Mouse (Mus musculus): ENCODE measurements at regions not wholly inside any gene's neighbourhood (a gene's known extent, or its start where the extent isn't known, plus 50 kb on each side); places are given as distances from the start of the nearest gene placed in this dataset.

DNA sequence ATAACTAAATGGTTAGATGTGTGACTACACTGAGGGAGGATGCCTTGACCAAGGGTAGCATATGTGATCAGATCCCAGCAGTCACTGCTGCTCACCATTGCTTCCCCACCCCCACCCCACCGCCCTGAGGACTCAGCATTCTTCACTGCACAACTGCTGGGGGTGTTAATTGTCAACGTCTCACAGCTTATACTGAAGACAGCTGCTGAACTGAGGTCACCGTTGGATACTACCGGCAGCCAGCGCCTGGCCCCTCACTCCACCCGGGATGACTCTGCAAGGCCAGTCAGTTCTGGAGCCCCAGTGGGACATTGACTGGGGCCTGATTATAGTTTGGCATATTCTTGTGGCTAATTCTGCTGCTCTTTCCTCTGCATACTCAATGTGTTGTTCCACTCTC lies 87.0 kb upstream of the 1700024P04Rik start:
- in situ Hi-C loops (cut with MboI; ENCODE audit: unreplicated experiment in 2 of 2), result no loop called here

DNA sequence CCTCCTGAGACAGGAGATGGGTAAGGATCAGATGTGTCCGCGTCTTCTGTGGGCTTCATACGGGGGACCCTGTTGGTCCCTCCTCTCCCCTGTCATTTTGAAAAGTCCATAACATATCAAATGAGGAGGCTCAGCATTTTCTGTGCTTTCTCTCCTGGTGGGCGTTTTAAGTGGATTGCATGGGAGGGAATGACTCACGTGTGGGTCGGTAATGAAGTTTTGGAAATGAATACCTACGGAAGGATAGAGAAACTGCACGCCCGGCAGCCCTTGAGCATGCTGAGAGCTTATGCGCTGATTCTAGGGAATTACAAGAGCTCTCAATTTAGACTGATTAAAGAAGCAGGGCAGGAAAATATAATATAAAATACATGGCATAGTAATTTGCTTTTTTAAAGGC lies 85.4 kb upstream of the 1700024P04Rik start:
- in situ Hi-C loops (cut with MboI; ENCODE audit: unreplicated experiment in 2 of 2), result no loop called here

DNA sequence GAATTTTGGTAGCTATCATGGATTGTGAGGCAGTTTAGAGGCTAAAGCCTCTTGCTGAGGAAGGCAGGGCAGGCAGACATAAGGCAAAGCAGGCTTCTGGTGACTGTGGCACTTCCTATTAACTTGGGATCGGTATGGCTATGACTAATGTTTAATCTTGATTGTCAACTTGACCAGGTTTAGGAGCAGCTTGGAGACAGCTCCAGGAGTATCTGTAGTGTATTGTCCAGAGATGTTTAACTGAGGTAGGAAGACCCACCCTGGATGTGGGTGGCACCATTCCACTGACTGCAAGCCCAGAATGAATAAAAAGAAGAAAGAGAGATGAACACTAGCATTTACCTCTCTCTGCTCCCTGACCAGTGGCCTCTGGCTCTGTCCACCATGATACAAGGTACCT lies 83.1 kb upstream of the 1700024P04Rik start:
- in situ Hi-C loops (cut with MboI; ENCODE audit: unreplicated experiment in 2 of 2), result no loop called here

DNA sequence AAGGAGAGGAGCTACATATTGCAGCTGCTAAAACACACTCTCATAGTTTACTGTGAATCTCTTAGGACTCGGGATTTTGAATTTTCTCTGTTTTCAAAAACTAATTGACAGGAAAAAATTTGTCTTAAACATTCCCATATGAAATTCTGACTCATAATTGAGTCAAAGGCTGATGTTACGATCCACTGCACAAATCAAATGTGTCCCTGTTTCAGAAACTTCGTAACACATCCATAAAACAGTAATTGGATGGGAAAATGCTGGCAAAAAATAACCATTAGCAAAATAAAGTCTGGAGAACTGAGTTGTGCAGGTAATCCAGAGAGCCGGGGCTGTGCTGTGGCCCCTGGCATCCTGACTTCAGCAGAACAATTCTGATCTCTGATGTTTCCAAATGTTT lies 79.1 kb upstream of the 1700024P04Rik start:
- in situ Hi-C loops (cut with MboI; ENCODE audit: unreplicated experiment in 2 of 2), result no loop called here

DNA sequence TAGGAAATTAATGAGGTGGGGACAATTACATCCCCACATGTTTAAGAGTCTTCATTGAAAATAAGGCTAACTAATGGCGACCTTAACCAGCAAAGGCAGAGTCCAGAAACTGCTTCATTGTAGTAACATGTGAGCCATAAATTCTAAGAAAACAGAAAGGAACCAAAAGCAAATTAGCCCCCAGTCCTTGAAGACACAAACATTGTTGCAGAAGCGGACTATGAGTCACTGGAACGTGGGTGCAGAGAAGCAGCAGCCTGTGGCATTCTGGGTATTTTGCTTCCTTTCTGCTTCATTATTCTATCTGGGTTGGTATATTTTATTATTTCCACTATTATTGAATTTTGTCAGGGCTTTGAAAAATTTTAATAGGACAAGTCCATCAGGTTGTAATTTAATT lies 78.6 kb upstream of the 1700024P04Rik start:
- in situ Hi-C loops (cut with MboI; ENCODE audit: unreplicated experiment in 2 of 2), result no loop called here

DNA sequence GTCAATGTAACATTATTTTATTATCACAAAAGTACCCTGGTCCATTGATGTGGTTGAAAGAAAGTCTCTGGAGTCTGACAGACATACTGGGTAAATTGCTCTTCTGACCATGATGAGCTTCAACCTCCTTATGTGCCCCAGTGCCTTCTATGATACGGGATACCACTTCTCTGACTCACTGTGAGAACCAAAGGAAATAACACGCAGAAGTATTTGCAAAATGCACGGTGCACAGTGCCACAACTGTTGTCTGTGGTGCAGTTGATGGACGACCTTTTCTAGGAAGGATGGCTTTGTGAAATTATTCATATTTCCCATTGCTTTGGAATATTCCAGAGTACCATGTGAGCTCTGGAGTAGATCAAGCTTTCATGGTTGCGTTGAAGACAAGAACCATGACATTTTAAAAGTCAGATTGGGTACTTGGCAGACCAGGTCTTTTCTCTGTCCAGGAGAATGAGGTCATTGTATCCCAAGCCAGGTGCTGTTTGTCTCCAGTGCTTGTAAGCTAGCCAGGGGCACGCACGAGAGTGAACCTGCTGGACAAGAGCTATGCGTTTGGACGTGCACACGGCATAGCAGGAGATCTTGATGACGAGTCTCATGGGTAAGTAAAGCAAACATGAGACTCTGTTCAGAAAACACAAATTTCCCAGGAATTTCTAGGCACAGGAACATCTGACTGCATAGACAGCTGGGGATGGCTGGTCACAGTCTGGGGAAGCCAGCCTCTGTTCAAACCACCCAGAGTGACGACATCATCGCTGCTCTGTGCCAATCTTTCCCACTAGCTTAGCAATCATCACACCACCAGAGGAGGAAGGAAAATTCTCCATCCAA lies 74.0 kb upstream of the 1700024P04Rik start:
- in situ Hi-C loops (cut with MboI; ENCODE audit: unreplicated experiment in 2 of 2), result no loop called here

DNA sequence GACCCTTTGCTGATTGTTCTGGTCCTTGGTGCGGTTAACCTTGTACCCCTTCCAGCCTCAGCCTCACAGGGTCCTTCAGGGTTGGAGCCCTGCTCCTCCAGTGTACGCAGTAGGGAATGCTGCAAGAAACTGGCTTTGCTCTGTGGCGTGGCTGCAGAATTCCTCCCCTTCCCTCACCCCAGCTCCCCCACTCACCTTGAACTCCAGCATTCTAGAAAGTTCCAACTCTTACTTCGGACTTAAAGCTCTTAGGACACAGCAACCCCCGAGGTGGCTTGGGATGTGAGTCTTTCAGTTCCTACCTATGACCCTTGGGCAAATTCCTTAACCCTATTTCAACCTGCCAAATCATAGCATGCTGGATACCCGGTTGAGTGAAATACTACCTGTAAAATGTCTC lies 73.3 kb upstream of the 1700024P04Rik start:
- in situ Hi-C loops (cut with MboI; ENCODE audit: unreplicated experiment in 2 of 2), result no loop called here

DNA sequence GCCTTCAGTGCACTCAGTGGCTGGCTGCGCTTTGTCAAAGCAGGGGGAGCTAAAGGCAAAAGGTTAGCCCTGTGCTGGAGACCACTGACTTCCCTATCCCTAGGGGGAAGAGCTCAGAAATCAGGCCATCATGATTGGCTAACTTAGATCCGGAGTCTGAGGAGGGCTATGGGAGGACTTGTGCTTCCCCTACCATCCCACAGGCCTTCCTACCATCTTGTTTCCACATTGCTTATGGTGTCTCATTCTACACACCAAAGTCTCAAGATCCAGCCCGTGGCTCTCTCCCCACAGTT lies 72.9 kb upstream of the 1700024P04Rik start:
- in situ Hi-C loops (cut with MboI; ENCODE audit: unreplicated experiment in 2 of 2), result no loop called here

DNA sequence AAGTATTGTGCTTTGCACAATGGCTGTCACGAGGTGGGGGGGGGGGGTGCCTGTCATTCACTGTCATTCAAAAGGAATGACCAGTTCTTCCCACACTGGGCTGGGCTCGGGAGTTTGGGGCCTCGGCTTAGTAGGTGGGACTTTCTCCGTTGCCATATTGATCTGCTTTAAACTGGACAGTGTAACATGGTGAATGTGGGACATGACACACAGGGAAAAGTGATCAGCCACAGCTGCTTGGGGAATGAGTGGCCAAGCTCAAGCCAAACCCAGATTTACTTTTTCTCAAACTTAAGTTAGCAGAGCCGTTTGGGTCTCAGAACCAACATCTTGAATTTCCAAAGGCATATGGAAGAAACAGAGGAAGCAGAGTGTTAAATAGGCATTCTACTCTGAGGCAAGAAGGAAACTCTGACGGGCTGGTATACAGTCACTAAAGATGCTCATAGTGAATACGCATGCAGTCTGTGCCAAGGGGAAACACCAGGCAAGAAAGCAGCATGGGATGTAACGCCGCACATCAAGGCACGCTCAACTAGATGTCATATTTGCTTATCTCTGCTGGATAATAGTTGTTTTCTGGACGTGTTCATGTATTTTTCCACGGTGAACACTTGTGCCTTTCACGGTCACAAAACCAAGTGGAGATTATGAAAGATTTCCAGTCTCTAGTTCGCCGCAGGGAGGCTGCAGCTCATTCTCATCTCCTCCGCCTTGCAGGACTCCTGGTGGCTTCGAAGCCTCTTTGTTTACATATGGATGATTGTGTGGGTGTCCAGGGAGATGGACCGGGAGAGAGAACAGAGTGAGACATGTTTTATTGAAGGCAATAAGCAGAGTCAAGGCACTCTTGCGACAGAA lies 72.3 kb upstream of the 1700024P04Rik start:
- in situ Hi-C loops (cut with MboI; ENCODE audit: unreplicated experiment in 2 of 2), result no loop called here

DNA sequence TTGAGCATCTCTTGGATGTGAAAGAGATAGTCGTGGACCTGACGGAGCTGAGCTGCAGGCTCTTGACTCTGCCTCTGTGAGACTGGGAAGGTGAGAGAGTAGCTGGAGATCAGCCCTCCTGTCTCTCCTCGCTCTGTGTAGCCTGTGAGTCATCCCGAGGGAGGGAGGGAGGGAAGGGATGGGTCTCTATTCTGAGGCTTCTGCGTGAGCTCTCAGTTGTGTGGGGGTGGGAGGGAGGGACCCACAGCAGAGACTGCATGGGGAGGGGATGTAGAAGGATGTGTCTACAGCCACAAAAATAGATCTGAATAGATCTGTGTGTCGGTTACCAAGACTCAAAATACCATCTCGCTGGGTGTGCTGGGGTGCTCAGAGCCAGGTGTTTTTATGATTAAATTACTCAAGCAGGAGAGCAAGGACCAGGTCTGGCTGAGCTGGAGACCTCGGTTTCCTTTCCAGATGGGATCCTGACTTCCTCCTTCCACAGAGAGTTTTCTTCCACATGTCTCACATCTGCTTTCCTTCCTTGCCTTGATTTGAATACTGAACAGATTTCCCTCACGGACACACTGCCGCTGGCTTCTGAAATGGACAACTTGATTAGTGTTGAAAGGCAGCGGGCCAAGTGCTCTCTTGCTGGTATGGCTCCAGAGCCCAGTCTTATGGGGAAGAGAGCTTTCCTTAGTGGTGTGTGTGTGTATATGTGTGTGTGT lies 71.4 kb upstream of the 1700024P04Rik start:
- in situ Hi-C loops (cut with MboI; ENCODE audit: unreplicated experiment in 2 of 2), result no loop called here

DNA sequence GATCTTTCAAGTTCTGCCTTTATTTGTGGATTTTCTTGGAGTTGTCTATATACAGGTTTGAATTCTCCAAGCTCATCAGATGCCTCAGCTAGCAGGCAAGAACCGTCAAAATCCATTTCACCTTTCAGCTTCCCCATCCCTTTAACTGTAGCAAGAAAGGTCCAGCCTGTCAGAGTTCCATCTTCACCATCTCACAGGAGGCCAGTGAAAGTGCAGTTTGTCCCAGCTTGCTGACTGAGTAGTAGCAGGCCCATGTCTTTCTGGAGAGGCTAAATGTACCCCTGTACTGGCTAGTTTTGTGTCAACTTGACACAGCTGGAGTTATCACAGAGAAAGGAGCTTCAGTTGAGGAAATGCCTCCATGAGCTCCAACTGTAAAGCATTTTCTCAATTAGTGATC lies 67.7 kb upstream of the 1700024P04Rik start:
- in situ Hi-C loops (cut with MboI; ENCODE audit: unreplicated experiment in 2 of 2), result no loop called here

DNA sequence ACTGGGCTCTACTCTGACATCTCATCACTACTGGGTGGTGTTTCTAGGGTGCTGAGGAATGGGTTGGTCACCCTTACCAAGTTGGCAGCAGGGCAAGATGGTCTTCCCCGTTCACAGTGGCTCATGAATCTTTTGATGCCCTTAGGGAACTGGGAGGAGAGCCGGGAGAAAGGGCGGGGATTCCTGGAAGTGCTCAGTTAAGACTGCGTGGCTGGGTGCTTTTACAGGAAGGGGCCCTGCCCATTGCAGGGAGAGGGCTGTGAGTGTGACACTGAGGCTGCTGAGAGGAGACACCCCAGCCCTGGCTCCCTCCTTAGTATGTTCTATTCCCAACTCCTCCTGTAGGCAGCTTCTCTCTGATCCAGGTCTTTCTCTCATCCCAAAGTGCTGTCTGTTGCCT lies 65.3 kb upstream of the 1700024P04Rik start:
- in situ Hi-C loops (cut with MboI; ENCODE audit: unreplicated experiment in 2 of 2), result no loop called here

DNA sequence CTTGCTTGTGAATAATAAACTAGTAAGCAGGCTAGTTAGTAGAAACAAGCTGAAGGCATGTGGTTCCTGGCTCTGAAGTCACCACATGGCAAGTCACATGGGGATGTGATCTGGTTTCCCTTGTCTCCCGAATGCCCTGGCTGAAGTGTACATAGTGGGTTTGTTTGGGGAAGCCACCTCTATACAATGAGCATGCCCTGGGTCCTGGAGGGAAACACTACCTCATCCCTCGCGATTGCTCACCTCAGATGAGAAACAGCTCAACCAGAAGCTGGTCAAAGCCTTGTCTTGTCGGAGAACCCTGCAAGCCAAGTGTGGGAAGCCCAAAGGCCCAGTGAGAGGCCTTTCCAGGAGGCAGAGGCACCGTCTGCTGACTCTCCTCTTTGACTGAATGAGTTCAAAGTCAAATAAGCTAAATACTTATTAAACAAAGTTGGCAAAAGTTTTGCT lies 64.3 kb upstream of the 1700024P04Rik start:
- in situ Hi-C loops (cut with MboI; ENCODE audit: unreplicated experiment in 2 of 2), result no loop called here

DNA sequence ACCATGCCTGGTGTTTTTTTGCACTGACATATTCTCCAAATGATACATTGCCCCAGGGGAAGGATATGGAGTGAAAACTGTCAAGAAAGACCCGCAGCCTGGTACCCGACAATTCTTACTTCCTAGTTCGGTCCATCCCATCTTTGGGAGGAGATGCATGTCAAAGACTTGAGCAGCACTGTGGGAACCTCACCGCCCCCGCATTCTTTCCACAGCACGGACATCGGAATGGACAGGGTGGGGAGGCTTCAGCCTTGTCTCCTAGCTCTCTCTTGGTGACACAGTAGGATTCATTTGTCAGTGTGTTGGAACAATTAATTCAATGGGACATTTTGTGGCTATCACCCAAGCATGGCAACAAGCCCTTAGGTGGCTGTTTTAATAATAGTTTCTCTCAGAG lies 62.9 kb upstream of the 1700024P04Rik start:
- in situ Hi-C loops (cut with MboI; ENCODE audit: unreplicated experiment in 2 of 2), result no loop called here

DNA sequence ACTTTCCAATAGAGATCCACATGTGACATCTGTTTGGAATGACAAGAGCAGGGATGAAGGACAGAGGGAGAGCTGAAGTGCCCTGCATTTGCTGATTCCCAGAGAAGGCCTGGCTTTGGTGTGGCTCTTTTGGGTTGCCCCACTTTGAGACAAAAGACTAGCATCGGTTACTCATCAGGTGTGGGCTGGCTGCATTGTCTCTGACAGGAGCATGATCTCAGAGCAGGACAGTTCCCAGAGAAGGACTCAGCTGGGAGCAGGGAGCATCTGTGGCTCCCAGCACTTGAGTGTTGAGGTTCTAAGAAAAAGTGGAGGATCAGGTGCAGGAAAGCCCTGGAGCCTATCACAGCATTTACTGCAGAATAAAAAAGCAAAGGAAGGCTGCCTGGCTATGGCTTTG lies 62.4 kb upstream of the 1700024P04Rik start:
- in situ Hi-C loops (cut with MboI; ENCODE audit: unreplicated experiment in 2 of 2), result no loop called here

DNA sequence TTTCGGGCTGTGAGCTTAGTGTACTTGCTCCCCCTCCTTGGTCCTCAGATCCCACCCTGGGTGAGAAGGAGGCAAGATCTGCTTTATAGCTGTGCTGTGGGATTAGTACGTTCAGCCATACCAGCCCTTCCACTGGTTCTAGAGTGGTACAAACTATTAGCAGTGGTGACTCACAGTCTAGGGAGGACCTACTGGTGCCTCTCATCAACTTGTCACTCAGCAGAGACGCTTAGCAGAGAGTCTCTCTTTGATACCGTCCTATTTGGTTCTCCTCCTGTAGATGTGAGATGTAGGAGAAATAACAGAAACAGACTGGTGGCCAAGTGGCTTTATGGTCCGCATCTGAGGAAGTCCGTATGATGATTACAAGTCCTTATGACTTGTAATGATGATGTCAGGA lies 57.7 kb upstream of the 1700024P04Rik start:
- in situ Hi-C loops (cut with MboI; ENCODE audit: unreplicated experiment in 2 of 2), result no loop called here

DNA sequence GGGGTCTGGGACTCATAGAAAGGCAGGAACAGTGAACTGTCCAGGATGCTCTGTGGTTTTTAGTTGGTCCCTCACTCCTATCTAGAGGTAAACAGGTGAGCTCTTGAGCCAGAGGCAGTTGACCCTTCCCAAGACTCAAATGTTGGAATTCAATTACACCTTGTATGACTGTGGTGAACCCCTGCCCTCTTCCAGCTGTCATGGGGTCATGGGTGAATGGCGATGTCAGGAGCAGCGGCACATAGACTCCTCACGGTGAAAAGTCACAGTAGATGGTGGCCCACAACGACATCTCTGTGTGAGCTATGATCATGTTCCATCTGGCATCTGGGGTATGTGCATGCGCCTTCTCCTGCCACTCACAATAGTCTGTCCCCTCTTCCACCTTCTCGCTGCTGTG lies 56.9 kb upstream of the 1700024P04Rik start:
- in situ Hi-C loops (cut with MboI; ENCODE audit: unreplicated experiment in 2 of 2), result no loop called here

DNA sequence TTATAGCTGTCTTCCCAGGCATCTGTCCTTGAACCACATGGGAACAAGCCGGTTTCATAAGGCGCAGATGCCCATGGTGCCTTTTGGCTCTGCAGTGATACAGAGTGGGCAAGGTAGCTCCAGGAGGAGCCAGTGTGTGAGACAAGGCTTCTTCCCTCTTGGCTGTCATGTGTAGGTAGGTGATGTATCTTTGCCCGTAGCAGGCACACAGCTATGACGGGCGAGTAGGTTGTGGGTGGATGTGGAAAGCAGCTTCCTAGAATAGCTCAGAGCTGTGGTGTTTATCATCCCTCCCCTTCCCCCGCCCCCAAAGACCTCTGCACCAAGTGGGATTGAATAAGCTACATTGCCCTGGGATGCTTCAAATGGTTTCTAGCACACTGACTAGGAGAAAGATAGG lies 56.5 kb upstream of the 1700024P04Rik start:
- in situ Hi-C loops (cut with MboI; ENCODE audit: unreplicated experiment in 2 of 2), result no loop called here

DNA sequence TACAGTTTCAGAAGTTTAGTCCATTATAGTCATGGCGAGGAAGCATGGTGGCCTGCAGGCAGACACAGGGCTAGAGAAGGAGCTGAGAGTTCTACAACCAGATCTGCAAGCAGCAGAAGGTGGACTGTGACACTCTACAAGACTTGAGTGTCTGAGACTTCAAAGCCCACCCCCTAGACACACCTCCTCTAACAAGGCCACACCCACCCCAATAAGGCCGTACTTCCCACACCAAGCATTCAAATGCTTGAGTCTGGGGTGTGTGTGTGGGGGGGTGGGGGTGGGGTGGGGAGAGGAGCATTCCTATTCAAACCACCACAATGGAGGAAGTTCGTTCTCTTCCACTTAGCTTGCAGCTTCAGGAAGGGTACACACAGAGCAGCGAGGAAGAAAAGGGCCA lies 55.8 kb upstream of the 1700024P04Rik start:
- in situ Hi-C loops (cut with MboI; ENCODE audit: unreplicated experiment in 2 of 2), result no loop called here

DNA sequence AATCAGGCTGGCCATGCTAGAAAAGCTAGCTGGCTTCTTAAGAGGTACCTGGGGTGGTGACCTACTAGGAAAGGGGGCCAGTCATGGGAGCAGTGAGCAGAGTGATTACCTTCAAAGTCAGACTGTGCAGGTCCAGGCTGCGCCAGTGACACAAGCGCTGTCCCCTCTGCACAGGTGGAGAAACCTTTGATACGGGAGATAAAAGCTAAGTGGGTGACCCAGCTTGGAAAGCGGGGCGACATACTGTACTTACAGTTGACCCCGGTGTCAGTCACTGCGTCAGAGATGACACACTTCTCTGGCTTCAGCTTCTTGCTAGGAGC lies 54.7 kb upstream of the 1700024P04Rik start:
- in situ Hi-C loops (cut with MboI; ENCODE audit: unreplicated experiment in 2 of 2), result no loop called here

DNA sequence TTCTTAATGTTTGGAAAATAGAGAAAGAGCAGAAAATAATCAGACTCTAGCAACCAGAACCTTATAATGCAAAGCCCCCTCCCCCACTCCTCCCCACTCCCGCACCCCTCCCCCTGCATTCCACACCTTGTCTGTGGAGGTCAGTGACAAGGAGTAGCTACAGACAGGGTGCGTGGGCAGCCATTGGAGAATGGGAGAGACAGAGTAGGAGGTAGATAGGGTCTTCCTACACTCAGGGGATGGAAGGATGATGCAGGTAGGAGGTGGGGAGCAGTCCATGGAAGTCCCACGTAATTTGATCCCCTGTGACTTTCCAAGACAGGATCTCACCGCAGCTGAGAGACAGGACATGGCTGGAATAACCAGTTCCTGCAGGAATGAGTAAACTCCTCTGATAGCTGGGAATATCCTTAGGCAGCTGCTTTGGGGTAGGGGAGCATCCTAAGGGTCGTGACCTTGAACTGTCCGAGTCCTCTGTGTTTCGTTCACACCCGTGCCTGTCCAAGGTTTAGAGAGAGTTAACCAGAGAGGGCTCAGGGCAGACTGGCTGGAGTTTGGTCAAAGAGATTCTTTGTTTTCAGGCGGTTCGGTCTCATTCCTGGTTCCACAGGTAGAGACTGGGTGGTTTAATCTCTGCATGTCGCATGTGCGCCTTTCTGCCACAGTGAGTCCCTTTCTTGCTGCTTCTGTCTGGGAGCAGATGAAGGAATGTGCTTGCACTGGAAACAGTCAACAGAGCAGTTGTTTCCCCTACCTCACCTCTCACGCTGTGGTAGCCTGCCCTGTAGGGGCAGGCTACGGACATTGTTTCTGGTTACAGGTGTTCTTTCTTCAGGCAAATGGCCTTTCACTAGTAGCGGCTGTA lies 54.1 kb upstream of the 1700024P04Rik start:
- in situ Hi-C loops (cut with MboI; ENCODE audit: unreplicated experiment in 2 of 2), result no loop called here

Data from v-Abl transformed pro-B cells (cell line).